Mouse (Mus musculus) forebrain, embryonic 14.5 days (tissue): ENCODE data around the gene Cks1brt. TPM values are rescaled to one million over a fixed set of nuclear protein-coding genes. Genes with fewer than 3 reads are reported as not detected.
"Not testable (repeated sequence)": the region's sequence is repeated elsewhere in the genome, so short reads cannot be mapped to it uniquely, and the experiment has no call there.

Experiments
- ATAC-seq: fragments of 200-750 bp; cut with Nextera tagmentation; 2 replicates; pipeline ENCODE4 v1.8.0; 2017; ENCODE audit warnings: mild to moderate bottlenecking, moderate library complexity
- DNase-seq: peaks from one replicate; pipeline ENCODE4 v3.0.0-alpha.2; 2015; ENCODE audit warnings: low spot score
- H3K27ac ChIP-seq: fragments of 300-500 bp; sonication (generic); 2 replicates; pipeline ENCODE4 v1.5.1; 2014; ENCODE audit warnings: low read depth, mild to moderate bottlenecking, control low read depth, low read length, moderate library complexity
- H3K27me3 ChIP-seq: fragments of 300-500 bp; sonication (generic); replicated peaks from 2 replicates; pipeline ENCODE4 v1.6.1; 2014; ENCODE audit warnings: low read length, control low read depth, mixed read lengths; ENCODE audit not compliant: control insufficient read depth, insufficient read depth
- H3K36me3 ChIP-seq: fragments of 300-500 bp; sonication (generic); 2 replicates; pipeline ENCODE4 v1.6.1; 2014; ENCODE audit warnings: low read length, control low read depth; ENCODE audit not compliant: control insufficient read depth, insufficient read depth
- H3K4me1 ChIP-seq: fragments of 300-500 bp; sonication (generic); 2 replicates; pipeline ENCODE4 v1.6.1; 2014; ENCODE audit warnings: antibody characterized with exemption, low read length, control low read depth; ENCODE audit not compliant: control insufficient read depth, insufficient read depth
- H3K4me2 ChIP-seq: fragments of 300-500 bp; sonication (generic); 2 replicates; pipeline ENCODE4 v1.6.1; 2014; ENCODE audit warnings: mild to moderate bottlenecking, control low read depth, low read length
- H3K4me3 ChIP-seq: fragments of 300-500 bp; sonication (generic); 2 replicates; pipeline ENCODE4 v1.5.1; 2014; ENCODE audit warnings: low read depth, low read length, control low read depth
- H3K9ac ChIP-seq: fragments of 300-500 bp; sonication (generic); 2 replicates; pipeline ENCODE4 v1.6.1; 2014; ENCODE audit warnings: mild to moderate bottlenecking, low read length, control low read depth, moderate library complexity
- H3K9me3 ChIP-seq: fragments of 300-500 bp; sonication (generic); replicated peaks from 2 replicates; pipeline ENCODE4 v1.6.1; 2016; ENCODE audit warnings: low read length, control low read depth, mixed read lengths; ENCODE audit not compliant: control insufficient read depth
- WGBS: fragments of 180-500 bp; shearing (Covaris S2); extraction: QIAGEN DNeasy Blood & Tissue Kit; methylation state at CpG from one replicate; pipeline ENCODE4 v1.1.7; 2014; 5-methylcytosine and 5-hydroxymethylcytosine counted together
- microRNA-seq: library from miRNA; unstranded; fragments of <30 nt; microRNA quantifications from one replicate; pipeline ENCODE4, GENCODE M21; 2016
- polyA plus RNA-seq: library from polyadenylated mRNA; unstranded; fragments of >200 nt; fragmentation: Nextera tagmentation; extraction: Ambion mirVana; gene quantifications from 2 replicates; pipeline ENCODE4 v1.2.1, GENCODE M21; 2014

Gene Cks1brt
- polyA plus RNA-seq, 1 experiment from 2014 or later: not detected

DNA sequence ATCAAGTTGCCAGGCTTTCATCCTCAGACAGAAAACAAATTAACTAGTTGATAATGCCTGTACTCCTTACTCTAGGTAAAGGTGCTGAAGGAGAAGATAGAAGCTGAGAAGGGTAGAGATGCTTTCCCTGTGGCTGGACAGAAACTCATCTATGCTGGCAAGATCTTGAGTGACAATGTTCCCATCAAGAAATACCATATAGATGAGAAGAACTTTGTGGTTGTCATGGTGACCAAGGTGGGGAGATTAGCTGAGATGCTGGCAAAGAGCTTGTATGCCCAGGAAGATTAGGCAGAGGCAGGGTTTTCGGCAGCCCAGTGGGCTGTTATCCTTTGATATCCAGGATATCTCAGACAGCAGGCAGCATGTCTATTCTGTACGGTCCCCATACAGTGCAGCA lies 16.0 kb upstream of the Cks1brt start:
- WGBS: 86% methylated on average over 2 of the region's 2 CpGs
- H3K27ac ChIP-seq, ATAC-seq: not testable (repeated sequence)

DNA sequence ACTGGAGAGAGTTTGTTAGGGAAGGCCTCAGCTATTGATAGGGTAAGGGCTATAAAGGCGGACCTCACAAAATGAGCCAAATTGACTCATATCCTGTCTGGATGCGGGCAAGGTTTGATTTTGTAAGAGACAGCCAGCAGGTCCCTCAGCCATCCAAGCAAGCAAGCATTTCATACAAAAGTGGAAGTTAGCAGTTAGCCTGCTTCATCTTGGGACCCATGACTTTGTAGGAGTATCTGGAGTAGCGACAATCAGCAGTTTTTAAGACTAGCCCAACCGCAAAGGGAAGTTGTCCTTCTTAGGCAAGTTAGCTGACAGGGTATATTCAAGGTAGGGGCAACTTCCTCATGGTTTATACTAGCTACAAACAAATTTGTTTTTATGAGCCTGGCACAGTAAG lies 9.2 kb upstream of the Cks1brt start:
- no peak for ATAC-seq
- DNase-seq: no peak
- Histone ChIP-seq H3K9ac (no peak overlapping the region), H3K27me3 (no peaks in the 10 kb centered on the region), H3K4me1 (no peaks in the 10 kb centered on the region), H3K4me2 (no peak overlapping the region), H3K27ac (no peak overlapping the region), H3K36me3 (no peaks in the 10 kb centered on the region), H3K9me3 (no peaks in the 10 kb centered on the region), H3K4me3 (no peak overlapping the region)
- 98% methylated on average over 4 of the region's 4 CpGs for whole genome bisulfite sequencing

More for the DNA sequence above, 16.0 kb upstream of the Cks1brt start:
- not testable (repeated sequence) for H3K4me2 ChIP-seq, H3K4me3 ChIP-seq, DNase-seq, H3K27me3 ChIP-seq, H3K9me3 ChIP-seq, H3K9ac ChIP-seq, H3K36me3 ChIP-seq, H3K4me1 ChIP-seq

DNA sequence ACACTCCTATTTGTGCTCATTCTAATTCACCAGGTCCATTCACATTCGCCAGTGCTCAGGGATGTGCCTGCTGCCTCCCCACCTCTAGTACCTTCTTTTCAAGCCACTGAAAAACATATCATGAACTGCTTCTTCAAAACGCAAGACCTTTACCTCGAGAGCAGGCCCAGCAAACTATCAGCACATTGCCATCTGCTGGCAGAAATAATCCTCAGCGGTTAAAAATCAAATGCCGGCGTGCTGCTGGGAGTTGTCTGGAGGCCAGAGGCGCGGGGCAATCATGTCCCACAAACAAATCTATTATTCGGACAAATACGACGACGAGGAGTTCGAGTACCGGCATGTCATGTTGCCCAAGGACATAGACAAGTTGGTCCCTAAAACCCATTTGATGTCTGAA lies 19.6 kb downstream of the Cks1brt start:
- no peaks in the 10 kb centered on the region for H3K27me3 ChIP-seq
- no peak overlapping the region for H3K4me3 ChIP-seq
- 31% methylated on average over 14 of the region's 14 CpGs for WGBS
- no peaks in the 10 kb centered on the region for H3K9me3 ChIP-seq
- ATAC-seq (no peak), DNase-seq (peak; percentile 62)
- no peak overlapping the region for H3K27ac ChIP-seq
- no peak overlapping the region for H3K4me2 ChIP-seq
- H3K4me1 ChIP-seq: no peaks in the 10 kb centered on the region
- no peaks in the 10 kb centered on the region for H3K36me3 ChIP-seq
- no peak overlapping the region for H3K9ac ChIP-seq

DNA sequence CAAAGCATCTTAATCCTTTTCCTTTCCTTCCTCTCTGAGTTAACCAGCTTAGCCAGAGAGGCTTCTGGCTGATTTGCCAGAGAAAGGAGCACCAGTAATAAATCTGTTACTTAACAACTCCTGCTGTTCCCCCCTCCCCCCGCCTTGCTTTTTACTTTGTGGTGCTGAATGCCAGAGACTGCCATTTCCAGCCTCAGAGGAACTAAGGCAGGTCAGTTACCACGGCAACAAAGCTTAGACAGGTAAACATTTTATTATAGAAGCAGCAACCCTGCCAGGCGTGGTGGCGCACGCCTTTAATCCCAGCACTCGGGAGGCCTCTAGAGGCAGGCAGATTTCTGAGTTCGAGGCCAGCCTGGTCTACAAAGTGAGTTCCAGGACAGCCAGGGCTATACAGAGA lies 24.2 kb downstream of the Cks1brt start:
- ATAC-seq (no peak), DNase-seq (peak; percentile 45)
- Histone ChIP-seq H3K9ac (no peak overlapping the region), H3K27me3 (no peaks in the 10 kb centered on the region), H3K4me2 (no peak overlapping the region), H3K9me3 (no peaks in the 10 kb centered on the region), H3K27ac (no peak overlapping the region), H3K4me1 (no peaks in the 10 kb centered on the region), H3K36me3 (no peaks in the 10 kb centered on the region), H3K4me3 (no peak overlapping the region)
- WGBS: 48% methylated on average over 7 of the region's 7 CpGs

DNA sequence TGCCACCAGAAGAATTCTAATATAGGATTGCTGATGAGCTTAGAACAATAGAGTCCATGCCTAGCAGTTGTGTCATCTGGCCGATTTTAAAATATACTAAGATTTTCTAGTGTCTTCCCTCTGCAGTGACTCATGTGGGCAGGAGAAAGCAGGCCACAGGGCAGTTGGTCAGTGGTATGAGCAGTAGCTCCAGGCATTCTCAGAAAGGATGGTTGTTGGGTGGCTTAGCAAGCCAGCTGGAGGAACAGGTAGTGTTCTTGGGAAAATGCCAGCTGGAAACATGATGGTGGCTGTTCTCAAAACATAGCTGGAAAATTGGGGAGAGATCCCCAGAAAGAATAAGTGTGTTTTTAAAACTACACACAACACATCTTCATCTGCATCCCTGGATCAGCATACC lies 40.6 kb downstream of the Cks1brt start:
- Histone ChIP-seq H3K9me3 (peaks cover 4% of the 10 kb centered on the region; the same call in 1 of the 2 replicates), H3K27me3 (no peaks in the 10 kb centered on the region), H3K4me2 (no peak overlapping the region), H3K36me3 (no peaks in the 10 kb centered on the region), H3K9ac (no peak overlapping the region), H3K27ac (no peak overlapping the region), H3K4me1 (no peaks in the 10 kb centered on the region), H3K4me3 (no peak overlapping the region)
- WGBS: 88% methylated on average over 1 of the region's 1 CpGs
- no peak for DNase-seq
- ATAC-seq: no peak

DNA sequence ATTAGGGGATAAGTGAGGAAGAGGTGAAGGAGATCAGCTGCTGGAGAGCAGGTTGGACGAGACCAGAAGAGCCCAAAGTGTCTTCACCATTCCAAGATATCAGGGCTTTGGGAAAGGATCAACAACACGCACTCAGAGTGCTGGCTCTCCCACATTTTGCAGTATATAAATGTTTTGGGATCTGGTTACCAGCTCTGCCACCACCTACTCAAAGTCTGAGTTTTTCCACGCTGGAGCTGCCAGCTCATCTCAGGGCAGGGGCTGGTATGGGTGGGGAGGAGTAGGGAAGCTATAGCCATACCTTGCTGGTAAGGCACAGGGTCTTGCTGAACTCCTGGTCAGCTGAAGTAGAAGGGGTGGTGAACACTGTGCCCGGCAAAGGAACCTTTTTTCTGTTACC lies 68.5 kb downstream of the Cks1brt start:
- no peak overlapping the region for H3K4me3 ChIP-seq
- H3K4me1 ChIP-seq: no peaks in the 10 kb centered on the region
- no peaks in the 10 kb centered on the region for H3K27me3 ChIP-seq
- no peak overlapping the region for H3K9ac ChIP-seq
- no peak overlapping the region for H3K4me2 ChIP-seq
- no peak for DNase-seq
- H3K27ac ChIP-seq: no peak overlapping the region
- 75% methylated on average over 4 of the region's 4 CpGs for WGBS
- no peaks in the 10 kb centered on the region for H3K9me3 ChIP-seq
- no peaks in the 10 kb centered on the region for H3K36me3 ChIP-seq
- ATAC-seq: no peak

DNA sequence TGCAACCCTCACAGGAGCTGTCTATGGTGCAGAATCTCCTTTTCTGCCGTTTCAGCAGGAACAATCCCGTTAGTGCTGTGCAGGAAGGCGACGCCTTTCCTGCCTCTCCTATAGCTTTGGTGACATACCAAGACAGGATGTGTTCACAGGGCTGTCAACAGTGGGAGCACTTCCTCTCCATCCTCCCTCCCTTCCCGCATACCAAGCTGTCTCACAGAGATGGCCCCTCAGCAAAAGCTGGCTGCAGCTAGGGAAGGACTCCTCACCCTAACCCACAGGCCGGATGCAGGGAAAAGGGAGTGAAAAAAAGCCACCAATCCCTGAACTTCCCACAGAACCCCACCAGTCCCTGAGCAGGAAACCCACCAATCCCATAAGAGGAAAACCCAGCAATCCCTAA lies 69.3 kb downstream of the Cks1brt start:
- Histone ChIP-seq H3K4me3 (no peak overlapping the region), H3K36me3 (no peaks in the 10 kb centered on the region), H3K9ac (no peak overlapping the region), H3K9me3 (no peaks in the 10 kb centered on the region), H3K27ac (no peak overlapping the region), H3K27me3 (no peaks in the 10 kb centered on the region), H3K4me1 (no peaks in the 10 kb centered on the region), H3K4me2 (no peak overlapping the region)
- peak; percentile 3 for DNase-seq
- no peak for ATAC-seq
- WGBS: 59% methylated on average over 6 of the region's 6 CpGs

Small RNAs within 50 kb of the gene (microRNA-seq; reads per million reads assigned to microRNA genes)
- gene Gm23388: 0.66 reads per million

Other genes starting within 250 kb of the Cks1brt start
- gene Klf1, start 250.0 kb upstream of the Cks1brt start, polyA plus RNA-seq: 0.74 and 0.99 TPM in 2 replicates
- 4.8 and 5.5 TPM in 2 replicates for gene Dnase2a, start 243.4 kb upstream of the Cks1brt start, polyA plus RNA-seq
- gene Mast1, start 214.6 kb upstream of the Cks1brt start, polyA plus RNA-seq: 24.5 and 40.2 TPM in 2 replicates
- gene Rtbdn, start 204.9 kb upstream of the Cks1brt start, polyA plus RNA-seq: 0.47 and 0.73 TPM in 2 replicates
- gene Gm49661, start 182.5 kb upstream of the Cks1brt start, polyA plus RNA-seq: not detected in 2 replicates
- 1,735 and 2,101 TPM in 2 replicates for gene Prdx2, start 182.3 kb upstream of the Cks1brt start, polyA plus RNA-seq
- gene Rnaseh2a, start 182.2 kb upstream of the Cks1brt start, polyA plus RNA-seq: 93.3 and 111 TPM in 2 replicates
- 5.0 and 6.5 TPM in 2 replicates for gene Junb, start 173.2 kb upstream of the Cks1brt start, polyA plus RNA-seq
- gene Hook2, start 161.3 kb upstream of the Cks1brt start, polyA plus RNA-seq: 13.0 and 20.3 TPM in 2 replicates
- not detected in 2 replicates for gene Best2, start 137.4 kb upstream of the Cks1brt start, polyA plus RNA-seq
- gene Asna1, start 126.6 kb upstream of the Cks1brt start, polyA plus RNA-seq: 166 and 178 TPM in 2 replicates
- gene Trir, start 125.1 kb upstream of the Cks1brt start, polyA plus RNA-seq: 166 and 169 TPM in 2 replicates
- gene Tnpo2, start 115.0 kb upstream of the Cks1brt start, polyA plus RNA-seq: 27.8 and 36.8 TPM in 2 replicates
- 46.5 and 56.2 TPM in 2 replicates for gene Fbxw9, start 91.9 kb upstream of the Cks1brt start, polyA plus RNA-seq
- 0.88 TPM in 1 of 2 replicates, not detected in the other for gene Gm5741, start 83.9 kb upstream of the Cks1brt start, polyA plus RNA-seq
- gene Dhps, start 80.2 kb upstream of the Cks1brt start, polyA plus RNA-seq: 83.4 and 85.3 TPM in 2 replicates
- 147 and 170 TPM in 2 replicates for gene Wdr83os, start 71.2 kb upstream of the Cks1brt start, polyA plus RNA-seq
- gene Wdr83, start 70.6 kb upstream of the Cks1brt start, polyA plus RNA-seq: 49.7 and 50.1 TPM in 2 replicates
- 10.8 and 14.5 TPM in 2 replicates for gene Man2b1, start 68.7 kb upstream of the Cks1brt start, polyA plus RNA-seq
- 1.7 and 2.7 TPM in 2 replicates for gene Zfp791, start 28.8 kb upstream of the Cks1brt start, polyA plus RNA-seq
- not detected in 2 replicates for gene Olfr371, start 74.1 kb downstream of the Cks1brt start, polyA plus RNA-seq
- 101 and 105 TPM in 2 replicates for gene Orc6, start 147.7 kb downstream of the Cks1brt start, polyA plus RNA-seq
- gene Vps35, start 147.9 kb downstream of the Cks1brt start, polyA plus RNA-seq: 183 and 209 TPM in 2 replicates
- gene Mylk3, start 234.4 kb downstream of the Cks1brt start, polyA plus RNA-seq: 0.60 and 0.63 TPM in 2 replicates